Mouse (Mus musculus): ENCODE results near the gene Gucy1b2. TPM values are rescaled to one million over a fixed set of nuclear protein-coding genes. Genes with fewer than 3 reads are reported as not detected.

Gucy1b2 gene
- polyA plus RNA-seq, 1 experiment: 0.12 TPM

GRCm38 (mm10) chr14:62374001-62374400 is 82.1 kb downstream of the Gucy1b2 start:
- Histone ChIP-seq H3K4me3 (ENCODE audit: control insufficient read depth, low read depth, low read length) (no peak overlapping the region), H3K4me1 (ENCODE audit: control insufficient read depth, insufficient read depth, low read length) (no peaks in the 10 kb centered on the region), H3K27ac (ENCODE audit: control insufficient read depth, insufficient read depth, low read depth, low read length) (no peak overlapping the region), H3K36me3 (ENCODE audit: control insufficient read depth, insufficient read depth, low read length) (no peaks in the 10 kb centered on the region), H3K27me3 (ENCODE audit: control insufficient read depth, insufficient read depth, low read length) (no peaks in the 10 kb centered on the region)
- TF ChIP-seq CTCF (IDR thresholded peaks at IDR 0.05; ENCODE audit: control insufficient read depth, insufficient read depth, insufficient replicate concordance, low read depth, low read length) (no peak), POLR2A (IDR thresholded peaks at IDR 0.05; ENCODE audit: control insufficient read depth, low read depth, low read length) (no peak)

- no peak overlapping the region for H3K27ac ChIP-seq (ENCODE audit: control insufficient read depth, insufficient read depth, low read depth, low read length)
- no peaks in the 10 kb centered on the region for H3K4me1 ChIP-seq (ENCODE audit: control insufficient read depth, insufficient read depth, low read length)
- H3K36me3 ChIP-seq (ENCODE audit: control insufficient read depth, insufficient read depth, low read length): no peaks in the 10 kb centered on the region
- TF ChIP-seq CTCF (IDR thresholded peaks at IDR 0.05; ENCODE audit: control insufficient read depth, insufficient read depth, insufficient replicate concordance, low read depth, low read length) (no peak), POLR2A (IDR thresholded peaks at IDR 0.05; ENCODE audit: control insufficient read depth, low read depth, low read length) (no peak)
- H3K4me3 ChIP-seq (ENCODE audit: control insufficient read depth, low read depth, low read length): no peak overlapping the region
- H3K27me3 ChIP-seq (ENCODE audit: control insufficient read depth, insufficient read depth, low read length): no peaks in the 10 kb centered on the region
Observed at GRCm38 (mm10) chr14:62370819-62371218, 85.3 kb downstream of the Gucy1b2 start.

- TF ChIP-seq POLR2A (IDR thresholded peaks at IDR 0.05; ENCODE audit: control insufficient read depth, low read depth, low read length) (no peak), CTCF (IDR thresholded peaks at IDR 0.05; ENCODE audit: control insufficient read depth, insufficient read depth, insufficient replicate concordance, low read depth, low read length) (no peak)
- Histone ChIP-seq H3K36me3 (ENCODE audit: control insufficient read depth, insufficient read depth, low read length) (no peaks in the 10 kb centered on the region), H3K27ac (ENCODE audit: control insufficient read depth, insufficient read depth, low read depth, low read length) (no peak overlapping the region), H3K27me3 (ENCODE audit: control insufficient read depth, insufficient read depth, low read length) (no peaks in the 10 kb centered on the region), H3K4me3 (ENCODE audit: control insufficient read depth, low read depth, low read length) (no peak overlapping the region), H3K4me1 (ENCODE audit: control insufficient read depth, insufficient read depth, low read length) (peaks cover 2% of the 10 kb centered on the region; the same call in 1 of the 2 replicates)
Observed at GRCm38 (mm10) chr14:62363774-62364173, 92.3 kb downstream of the Gucy1b2 start.

GRCm38 (mm10) chr14:62361263-62361980 is 94.7 kb downstream of the Gucy1b2 start:
- no peaks in the 10 kb centered on the region for H3K27me3 ChIP-seq (ENCODE audit: control insufficient read depth, insufficient read depth, low read length)
- no peak overlapping the region for H3K4me3 ChIP-seq (ENCODE audit: control insufficient read depth, low read depth, low read length)
- H3K4me1 ChIP-seq (ENCODE audit: control insufficient read depth, insufficient read depth, low read length): peaks cover 2% of the 10 kb centered on the region; the same call in 1 of the 2 replicates
- TF ChIP-seq POLR2A (IDR thresholded peaks at IDR 0.05; ENCODE audit: control insufficient read depth, low read depth, low read length) (no peak), CTCF (IDR thresholded peaks at IDR 0.05; ENCODE audit: control insufficient read depth, insufficient read depth, insufficient replicate concordance, low read depth, low read length) (no peak)
- H3K36me3 ChIP-seq (ENCODE audit: control insufficient read depth, insufficient read depth, low read length): no peaks in the 10 kb centered on the region
- H3K27ac ChIP-seq (ENCODE audit: control insufficient read depth, insufficient read depth, low read depth, low read length): no peak overlapping the region

GRCm38 (mm10) chr14:62355201-62355600 is 100.9 kb downstream of the Gucy1b2 start:
- Histone ChIP-seq H3K4me1 (ENCODE audit: control insufficient read depth, insufficient read depth, low read length) (no peaks in the 10 kb centered on the region), H3K27ac (ENCODE audit: control insufficient read depth, insufficient read depth, low read depth, low read length) (no peak overlapping the region), H3K27me3 (ENCODE audit: control insufficient read depth, insufficient read depth, low read length) (no peaks in the 10 kb centered on the region), H3K4me3 (ENCODE audit: control insufficient read depth, low read depth, low read length) (no peak overlapping the region), H3K36me3 (ENCODE audit: control insufficient read depth, insufficient read depth, low read length) (no peaks in the 10 kb centered on the region)
- no peak for TF ChIP-seq POLR2A (IDR thresholded peaks at IDR 0.05; ENCODE audit: control insufficient read depth, low read depth, low read length)
- no peak for TF ChIP-seq CTCF (IDR thresholded peaks at IDR 0.05; ENCODE audit: control insufficient read depth, insufficient read depth, insufficient replicate concordance, low read depth, low read length)

GRCm38 (mm10) chr14:62353793-62354192 is 102.3 kb downstream of the Gucy1b2 start:
- Histone ChIP-seq H3K27ac (ENCODE audit: control insufficient read depth, insufficient read depth, low read depth, low read length) (no peak overlapping the region), H3K4me3 (ENCODE audit: control insufficient read depth, low read depth, low read length) (no peak overlapping the region), H3K27me3 (ENCODE audit: control insufficient read depth, insufficient read depth, low read length) (no peaks in the 10 kb centered on the region), H3K36me3 (ENCODE audit: control insufficient read depth, insufficient read depth, low read length) (no peaks in the 10 kb centered on the region), H3K4me1 (ENCODE audit: control insufficient read depth, insufficient read depth, low read length) (no peaks in the 10 kb centered on the region)
- TF ChIP-seq CTCF (IDR thresholded peaks at IDR 0.05; ENCODE audit: control insufficient read depth, insufficient read depth, insufficient replicate concordance, low read depth, low read length): no peak
- TF ChIP-seq POLR2A (IDR thresholded peaks at IDR 0.05; ENCODE audit: control insufficient read depth, low read depth, low read length): no peak

GRCm38 (mm10) chr14:62353372-62353771 is 102.7 kb downstream of the Gucy1b2 start:
- H3K27ac ChIP-seq (ENCODE audit: control insufficient read depth, insufficient read depth, low read depth, low read length): no peak overlapping the region

More at GRCm38 (mm10) chr14:62353372-62353771, 102.7 kb downstream of the Gucy1b2 start:
- TF ChIP-seq CTCF (IDR thresholded peaks at IDR 0.05; ENCODE audit: control insufficient read depth, insufficient read depth, insufficient replicate concordance, low read depth, low read length): no peak
- H3K4me3 ChIP-seq (ENCODE audit: control insufficient read depth, low read depth, low read length): no peak overlapping the region
- no peaks in the 10 kb centered on the region for H3K4me1 ChIP-seq (ENCODE audit: control insufficient read depth, insufficient read depth, low read length)
- no peaks in the 10 kb centered on the region for H3K27me3 ChIP-seq (ENCODE audit: control insufficient read depth, insufficient read depth, low read length)
- no peaks in the 10 kb centered on the region for H3K36me3 ChIP-seq (ENCODE audit: control insufficient read depth, insufficient read depth, low read length)
